Mouse (Mus musculus): ENCODE results near the gene Myo9b. TPM values are rescaled to one million over a fixed set of nuclear protein-coding genes. Genes with fewer than 3 reads are reported as not detected.
"Not testable (repeated sequence)": the region's sequence is repeated elsewhere in the genome, so short reads cannot be mapped to it uniquely, and the experiment has no call there.

The Myo9b gene
- total and polyA plus RNA-seq, 2 experiments from 2014 or later = 8.6 to 38.4 TPM

DNA sequence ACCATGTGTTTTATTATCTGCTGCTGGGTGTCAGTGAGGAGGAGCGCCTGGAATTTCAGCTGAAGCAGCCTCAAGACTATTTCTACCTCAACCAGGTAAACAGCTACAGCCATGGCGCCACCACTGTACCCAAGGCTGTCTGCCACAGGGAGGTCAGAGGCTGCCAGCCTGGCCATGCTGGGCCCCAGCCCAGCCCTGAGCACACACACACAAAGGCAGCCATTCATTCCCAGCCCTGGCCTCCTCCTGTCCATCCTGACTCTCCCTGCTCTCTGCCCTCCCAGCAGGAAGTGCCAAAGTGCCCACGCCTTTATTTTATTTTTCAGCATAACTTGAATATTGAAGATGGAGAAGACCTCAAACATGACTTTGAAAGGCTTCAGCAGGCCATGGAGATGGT lies 50.4 kb downstream of the Myo9b start:
- peaks cover 48% of the 10 kb centered on the region for H3K36me3 ChIP-seq (ENCODE audit: insufficient read depth, low read length)

DNA sequence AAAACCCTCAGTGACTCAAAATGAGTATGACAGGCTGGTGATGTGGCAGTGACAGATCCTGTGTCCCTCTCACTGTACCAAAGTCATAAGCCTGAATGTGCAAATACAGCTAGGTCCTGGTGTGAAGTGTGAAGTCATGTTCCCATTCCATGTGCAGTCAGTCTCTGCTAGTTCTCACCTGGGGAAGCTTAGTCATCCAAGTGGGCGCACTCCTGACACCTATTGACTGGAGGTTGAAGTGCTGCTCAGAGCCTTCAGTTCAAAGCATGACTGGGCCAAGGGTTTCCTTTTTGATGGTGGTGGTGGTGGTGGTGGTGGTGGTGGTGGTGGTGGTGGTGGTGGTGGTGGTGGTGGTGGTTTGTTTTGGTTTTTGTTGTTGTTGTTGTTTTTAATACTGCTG lies 52.3 kb downstream of the Myo9b start:
- ATAC-seq = peak; percentile 58; the same call in 1 of the 2 replicates

More for the DNA sequence above, 50.4 kb downstream of the Myo9b start:
- no peaks in the 10 kb centered on the region for H3K9me3 ChIP-seq (ENCODE audit: low read length)
- no peak overlapping the region for H3K4me2 ChIP-seq (ENCODE audit: low read depth, low read length)
- no peak overlapping the region for H3K4me3 ChIP-seq (ENCODE audit: low read length)
- no peak overlapping the region for H3K27ac ChIP-seq
- no peak overlapping the region for H3K9ac ChIP-seq (replicated peaks; ENCODE audit: low read length)
- no peaks in the 10 kb centered on the region for H3K4me1 ChIP-seq (ENCODE audit: insufficient read depth, low read length)
- no peaks in the 10 kb centered on the region for H3K27me3 ChIP-seq (ENCODE audit: insufficient read depth, low read length)
- DNase-seq (ENCODE audit: low spot score) (no peak), ATAC-seq (no peak)
- no peak for TF ChIP-seq CTCF (IDR thresholded peaks at IDR 0.05; ENCODE audit: low read depth)
- WGBS = 92% methylated on average over 3 of the region's 3 CpGs

GRCm38 (mm10) chr8:71337834-71338233 lies 65.3 kb downstream of the Myo9b start:
- H3K27me3 ChIP-seq (ENCODE audit: insufficient read depth, low read length); H3K9ac ChIP-seq (replicated peaks; ENCODE audit: low read length); H3K27ac ChIP-seq; H3K4me2 ChIP-seq (ENCODE audit: low read depth, low read length); DNase-seq (ENCODE audit: low spot score); ATAC-seq; H3K4me3 ChIP-seq (ENCODE audit: low read length); H3K9me3 ChIP-seq (ENCODE audit: low read length); H3K4me1 ChIP-seq (ENCODE audit: insufficient read depth, low read length): not testable (repeated sequence)
- peaks cover 14% of the 10 kb centered on the region; the same call in 1 of the 2 replicates for H3K36me3 ChIP-seq (ENCODE audit: insufficient read depth, low read length)
- 90% methylated on average over 6 of the region's 6 CpGs for WGBS

More for the DNA sequence above, 52.3 kb downstream of the Myo9b start:
- Histone ChIP-seq H3K4me1 (ENCODE audit: insufficient read depth, low read length) (no peaks in the 10 kb centered on the region), H3K9ac (replicated peaks; ENCODE audit: low read length) (no peak overlapping the region), H3K27ac (no peak overlapping the region), H3K9me3 (ENCODE audit: low read length) (no peaks in the 10 kb centered on the region), H3K4me2 (ENCODE audit: low read depth, low read length) (no peak overlapping the region), H3K27me3 (ENCODE audit: insufficient read depth, low read length) (no peaks in the 10 kb centered on the region), H3K4me3 (ENCODE audit: low read length) (no peak overlapping the region), H3K36me3 (ENCODE audit: insufficient read depth, low read length) (peaks cover 62% of the 10 kb centered on the region)
- peak; percentile 52 for TF ChIP-seq CTCF (IDR thresholded peaks at IDR 0.05; ENCODE audit: low read depth)
- DNase-seq (ENCODE audit: low spot score) = peak; percentile 37
- WGBS = 80% methylated on average over 1 of the region's 1 CpGs

DNA sequence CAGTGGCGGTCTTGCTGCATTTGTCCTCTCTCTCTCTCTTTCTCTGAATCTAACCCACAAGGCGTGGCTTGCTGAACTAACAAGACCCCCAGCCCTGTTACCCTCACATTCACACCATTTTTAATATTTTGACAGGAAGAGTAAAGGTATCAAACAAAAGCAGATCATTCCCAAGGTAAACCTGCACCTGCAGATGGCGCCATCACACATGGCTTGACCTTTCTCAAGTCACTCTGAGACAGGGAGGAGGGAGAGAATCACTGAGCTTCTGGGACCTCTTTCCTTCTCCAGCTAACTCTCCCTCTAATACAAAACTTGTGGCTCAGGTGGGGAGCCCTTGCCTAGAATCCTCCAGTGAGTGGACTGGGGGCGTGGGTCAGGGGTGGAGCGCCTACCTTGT lies 68.1 kb downstream of the Myo9b start:
- ATAC-seq = no peak
- H3K4me2 ChIP-seq (ENCODE audit: low read depth, low read length) = no peak overlapping the region
- no peak overlapping the region for H3K27ac ChIP-seq
- H3K9me3 ChIP-seq (ENCODE audit: low read length) = no peaks in the 10 kb centered on the region
- 74% methylated on average over 5 of the region's 5 CpGs for whole genome bisulfite sequencing
- peaks cover 38% of the 10 kb centered on the region for H3K36me3 ChIP-seq (ENCODE audit: insufficient read depth, low read length)
- H3K4me1 ChIP-seq (ENCODE audit: insufficient read depth, low read length) = no peaks in the 10 kb centered on the region
- no peaks in the 10 kb centered on the region for H3K27me3 ChIP-seq (ENCODE audit: insufficient read depth, low read length)
- TF ChIP-seq CTCF (IDR thresholded peaks at IDR 0.05; ENCODE audit: low read depth) = peak; percentile 57
- H3K4me3 ChIP-seq (ENCODE audit: low read length) = no peak overlapping the region
- peak; percentile 43 for DNase-seq (ENCODE audit: low spot score)
- H3K9ac ChIP-seq (replicated peaks; ENCODE audit: low read length) = no peak overlapping the region

- WGBS = 78% methylated on average over 1 of the region's 1 CpGs
- no peak overlapping the region for H3K9ac ChIP-seq (replicated peaks; ENCODE audit: low read length)
- peaks cover 80% of the 10 kb centered on the region for H3K36me3 ChIP-seq (ENCODE audit: insufficient read depth, low read length)
- ATAC-seq (no peak), DNase-seq (ENCODE audit: low spot score) (no peak)
- H3K27ac ChIP-seq = no peak overlapping the region
- no peaks in the 10 kb centered on the region for H3K27me3 ChIP-seq (ENCODE audit: insufficient read depth, low read length)
- no peaks in the 10 kb centered on the region for H3K4me1 ChIP-seq (ENCODE audit: insufficient read depth, low read length)
- no peaks in the 10 kb centered on the region for H3K9me3 ChIP-seq (ENCODE audit: low read length)
- TF ChIP-seq CTCF (IDR thresholded peaks at IDR 0.05; ENCODE audit: low read depth) = no peak
- H3K4me3 ChIP-seq (ENCODE audit: low read length) = no peak overlapping the region
- no peak overlapping the region for H3K4me2 ChIP-seq (ENCODE audit: low read depth, low read length)
Observed at GRCm38 (mm10) chr8:71346581-71346980, 74.1 kb downstream of the Myo9b start.

DNA sequence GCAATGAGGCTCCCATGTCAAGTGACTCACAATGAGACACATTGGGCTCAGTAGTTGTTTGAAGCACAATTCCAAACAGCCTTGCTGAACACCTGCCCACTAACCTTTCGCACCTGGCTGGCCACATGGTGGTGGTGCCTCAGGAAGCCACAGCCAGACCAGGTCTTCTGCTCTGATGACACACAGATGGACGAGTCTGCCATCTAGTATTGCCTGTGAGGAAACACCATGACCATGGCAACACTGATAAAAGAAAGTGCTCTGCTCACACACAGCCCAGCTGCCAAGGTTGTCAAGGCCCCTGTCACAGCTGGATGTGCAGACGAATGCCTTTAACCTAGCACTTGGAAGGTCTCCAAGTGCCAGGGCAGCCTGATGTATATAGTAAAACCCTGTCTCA lies 78.6 kb downstream of the Myo9b start:
- WGBS = 64% methylated on average over 3 of the region's 3 CpGs
- Histone ChIP-seq H3K4me1 (ENCODE audit: insufficient read depth, low read length) (no peaks in the 10 kb centered on the region), H3K4me2 (ENCODE audit: low read depth, low read length) (no peak overlapping the region), H3K27ac (no peak overlapping the region), H3K9me3 (ENCODE audit: low read length) (no peaks in the 10 kb centered on the region), H3K27me3 (ENCODE audit: insufficient read depth, low read length) (no peaks in the 10 kb centered on the region), H3K4me3 (ENCODE audit: low read length) (no peak overlapping the region), H3K9ac (replicated peaks; ENCODE audit: low read length) (no peak overlapping the region), H3K36me3 (ENCODE audit: insufficient read depth, low read length) (peaks cover 79% of the 10 kb centered on the region)
- no peak for DNase-seq (ENCODE audit: low spot score)
- TF ChIP-seq CTCF (IDR thresholded peaks at IDR 0.05; ENCODE audit: low read depth) = no peak
- ATAC-seq = no peak

- ATAC-seq (no peak), DNase-seq (ENCODE audit: low spot score) (no peak)
- peaks cover 79% of the 10 kb centered on the region for H3K36me3 ChIP-seq (ENCODE audit: insufficient read depth, low read length)
- H3K9me3 ChIP-seq (ENCODE audit: low read length) = no peaks in the 10 kb centered on the region
- H3K27ac ChIP-seq = no peak overlapping the region
- TF ChIP-seq CTCF (IDR thresholded peaks at IDR 0.05; ENCODE audit: low read depth) = no peak
- H3K4me2 ChIP-seq (ENCODE audit: low read depth, low read length) = no peak overlapping the region
- no peaks in the 10 kb centered on the region for H3K4me1 ChIP-seq (ENCODE audit: insufficient read depth, low read length)
- H3K4me3 ChIP-seq (ENCODE audit: low read length) = no peak overlapping the region
- no peak overlapping the region for H3K9ac ChIP-seq (replicated peaks; ENCODE audit: low read length)
- no peaks in the 10 kb centered on the region for H3K27me3 ChIP-seq (ENCODE audit: insufficient read depth, low read length)
- WGBS = 95% methylated on average over 1 of the region's 1 CpGs
Observed at GRCm38 (mm10) chr8:71351520-71351919, 79.0 kb downstream of the Myo9b start.

All from hindbrain, postnatal 0 days (tissue).